Mouse (Mus musculus): ENCODE measurements at regions not wholly inside any gene's neighbourhood (a gene's known extent, or its start where the extent isn't known, plus 50 kb on each side); places are given as distances from the start of the nearest gene placed in this dataset.
A peak's percentile ranks its signal among the peaks of the same experiment; 100 is the strongest.

- DNase-seq, result no peak
Observed at GRCm38 (mm10) chr9:84178705-84179104, 253.8 kb downstream of the Bckdhb start.

- no peak for DNase-seq
Observed at GRCm38 (mm10) chr9:84179238-84179637, 254.3 kb downstream of the Bckdhb start.

- DNase-seq, result no peak
Observed at GRCm38 (mm10) chr9:84183637-84184374, 258.9 kb downstream of the Bckdhb start.

- DNase-seq, result no peak
Observed at GRCm38 (mm10) chr9:84187531-84187930, 262.6 kb downstream of the Bckdhb start.

GRCm38 (mm10) chr9:84193405-84193804 lies 268.5 kb downstream of the Bckdhb start:
- DNase-seq, result no peak

- no peak for DNase-seq
Observed at GRCm38 (mm10) chr9:84194716-84195115, 269.8 kb downstream of the Bckdhb start.

- DNase-seq, result no peak
Observed at GRCm38 (mm10) chr9:84195338-84195737, 270.4 kb downstream of the Bckdhb start.

GRCm38 (mm10) chr9:84200208-84200607 lies 275.3 kb downstream of the Bckdhb start:
- no peak for DNase-seq

- DNase-seq, result no peak
Observed at GRCm38 (mm10) chr9:84204056-84204455, 279.1 kb downstream of the Bckdhb start.

- DNase-seq, result no peak
Observed at GRCm38 (mm10) chr9:84240491-84240975, 315.6 kb downstream of the Bckdhb start.

GRCm38 (mm10) chr9:84249765-84250164 lies 324.8 kb downstream of the Bckdhb start:
- no peak for DNase-seq

DNA sequence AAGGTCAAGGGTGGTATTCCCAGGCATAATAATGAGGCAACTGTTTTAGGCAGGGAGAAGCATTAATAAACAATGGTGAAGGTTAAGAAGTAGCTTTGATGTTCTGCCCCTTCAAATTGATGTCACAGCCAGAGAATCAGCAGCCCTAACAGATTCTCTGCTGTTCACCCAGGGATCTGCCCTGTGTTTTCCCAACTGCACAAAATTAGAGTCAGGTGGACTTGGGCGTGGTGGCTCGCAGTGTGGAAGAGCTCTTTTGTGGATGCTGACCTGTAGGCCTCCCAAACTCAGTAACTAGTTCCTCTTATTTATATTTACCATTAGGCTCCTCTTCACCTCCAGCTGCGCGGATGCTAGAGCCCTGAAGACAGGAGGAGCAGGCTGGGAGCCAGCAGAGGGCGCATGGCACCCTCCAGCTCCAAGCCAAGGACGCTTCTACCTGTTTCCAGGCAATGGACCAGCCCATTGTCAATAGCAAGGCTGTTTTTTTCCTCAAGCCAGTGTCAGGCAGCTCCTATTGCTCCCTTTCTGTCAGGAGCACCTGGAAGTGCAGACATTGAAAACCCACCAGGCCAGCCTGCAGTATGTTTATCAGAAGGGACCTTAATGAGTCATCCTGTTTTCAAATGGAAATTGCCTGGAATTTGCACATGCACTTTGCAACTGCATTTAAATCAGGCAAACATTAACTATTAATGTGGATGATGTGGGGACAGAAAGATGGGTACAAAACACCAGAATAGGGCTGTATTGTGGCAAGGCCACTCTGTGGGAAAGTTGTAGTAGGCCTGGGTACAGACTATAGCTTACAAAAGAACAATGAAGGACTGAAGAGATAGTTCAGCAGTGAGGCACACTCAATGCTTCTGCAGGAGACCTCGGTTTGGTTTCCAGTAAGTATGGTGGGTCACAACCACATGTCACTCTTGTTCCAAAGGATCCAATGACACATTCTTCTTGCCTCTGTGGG lies 328.4 kb downstream of the Bckdhb start:
- peak; percentile 7 for DNase-seq

GRCm38 (mm10) chr9:84258488-84258887 lies 333.5 kb downstream of the Bckdhb start:
- no peak for DNase-seq

DNA sequence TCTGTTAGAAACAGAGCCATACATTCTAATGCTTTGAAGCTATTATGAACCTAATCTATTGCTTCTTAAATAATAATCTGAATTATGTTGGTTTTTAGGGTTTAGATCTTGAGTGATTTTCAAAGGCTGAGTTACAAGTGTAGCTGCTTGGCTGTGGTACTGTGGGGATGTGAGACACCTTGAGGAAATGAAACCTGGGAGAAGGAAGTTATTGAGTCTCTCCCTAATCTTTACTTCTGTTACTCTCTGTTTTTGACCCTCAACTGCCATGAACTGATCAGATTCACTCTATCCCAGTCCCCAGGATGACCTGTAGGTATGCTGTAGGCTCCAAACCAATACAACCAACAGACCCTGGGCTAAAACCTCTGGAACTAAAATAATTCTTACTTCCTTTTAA lies 334.8 kb downstream of the Bckdhb start:
- no peak for DNase-seq

DNA sequence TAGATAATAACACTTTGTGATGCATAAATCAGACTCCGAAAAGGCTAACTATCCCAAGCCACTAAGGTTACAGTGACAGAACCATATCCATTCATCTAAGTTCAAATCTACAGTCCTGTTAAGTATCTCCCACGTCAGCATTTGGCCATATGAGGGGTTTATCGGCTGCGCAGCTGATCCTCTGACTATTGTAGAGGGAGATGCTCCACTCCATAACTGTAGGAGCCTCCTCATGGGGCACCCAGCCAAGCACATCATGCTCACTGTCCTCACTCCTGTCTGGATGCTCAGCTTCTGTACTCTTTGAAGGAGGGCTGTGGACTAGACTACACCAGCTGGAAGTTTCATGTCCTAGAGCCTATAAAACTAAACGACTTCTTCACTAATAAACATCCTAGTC lies 337.2 kb downstream of the Bckdhb start:
- no peak for DNase-seq

DNA sequence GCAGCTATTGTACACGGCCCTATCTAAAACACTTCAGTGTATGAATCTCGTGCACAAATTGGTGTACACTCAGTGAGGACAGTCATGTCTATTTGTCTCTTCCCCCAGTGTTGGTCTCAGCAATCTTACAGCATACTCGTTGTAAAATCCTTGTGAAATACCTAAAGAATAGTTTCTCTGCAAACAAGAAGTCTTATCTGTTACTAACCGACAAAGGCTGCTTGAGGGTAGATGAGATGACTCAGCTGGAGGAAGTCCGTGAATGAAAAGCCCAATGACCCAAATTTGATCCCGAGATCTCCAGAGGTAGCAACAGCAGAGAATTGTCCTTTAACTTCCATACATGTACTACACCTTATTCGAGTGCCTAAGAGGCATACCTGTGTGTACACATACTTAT lies 342.0 kb downstream of the Bckdhb start:
- DNase-seq, result no peak

GRCm38 (mm10) chr9:84274608-84275007 lies 349.7 kb downstream of the Bckdhb start:
- DNase-seq, result no peak

DNA sequence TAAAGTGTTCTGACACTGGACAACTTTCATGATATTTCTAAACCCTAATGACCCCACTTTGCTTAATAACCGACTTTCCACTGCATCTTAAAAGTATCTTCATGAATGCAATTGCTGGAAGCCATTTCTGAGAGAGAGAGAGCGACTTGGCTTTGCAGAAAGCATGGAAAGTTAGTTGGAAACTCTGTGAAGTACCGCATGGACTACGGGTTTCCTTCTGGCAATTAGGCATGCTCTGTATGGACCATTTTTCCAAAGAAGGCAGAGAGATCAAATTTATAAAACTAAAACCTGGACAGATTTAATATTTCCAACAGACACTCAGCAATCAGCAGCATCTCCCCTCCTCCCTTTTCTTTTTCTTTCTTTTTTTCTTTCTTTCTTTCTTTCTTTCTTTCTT lies 353.4 kb downstream of the Bckdhb start:
- DNase-seq, result no peak

DNA sequence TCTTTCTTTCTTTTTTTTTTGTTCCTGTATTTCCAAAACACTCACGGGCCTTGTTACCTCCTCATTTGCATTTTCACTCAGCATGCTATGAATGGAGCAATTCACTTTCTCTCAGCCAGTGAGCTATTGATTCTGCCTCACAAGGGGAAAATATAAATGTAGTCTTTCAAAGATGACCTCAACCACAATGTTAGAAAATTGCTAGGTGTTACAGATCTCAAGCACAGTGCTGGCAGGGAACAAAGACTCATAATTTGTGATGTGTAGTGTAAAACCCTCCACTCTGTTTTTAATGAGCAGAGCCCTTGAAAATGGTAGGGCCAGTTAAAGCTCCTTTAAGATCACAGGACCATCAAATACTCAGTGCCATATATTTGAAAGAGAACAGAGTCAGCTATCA lies 353.8 kb downstream of the Bckdhb start:
- DNase-seq, result no peak

DNA sequence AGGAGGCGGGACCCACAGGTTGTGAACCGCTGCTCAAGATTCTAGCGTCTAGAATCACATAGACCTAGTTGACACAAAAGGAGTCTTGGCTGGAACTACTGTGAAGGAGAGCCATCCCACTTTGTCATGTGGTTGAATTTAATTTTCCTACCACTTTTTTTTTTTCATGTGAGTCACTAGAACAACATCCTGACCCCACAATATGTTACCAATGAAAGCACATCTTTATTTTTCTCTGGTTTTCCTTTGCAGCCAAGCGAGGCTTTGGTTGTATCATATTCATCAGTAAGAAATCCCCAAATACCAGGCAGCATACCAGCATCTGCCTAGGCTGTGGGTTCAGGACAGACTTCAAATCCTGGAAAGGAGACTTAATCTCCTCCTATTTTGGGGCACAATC lies 356.0 kb downstream of the Bckdhb start:
- DNase-seq, result no peak

DNA sequence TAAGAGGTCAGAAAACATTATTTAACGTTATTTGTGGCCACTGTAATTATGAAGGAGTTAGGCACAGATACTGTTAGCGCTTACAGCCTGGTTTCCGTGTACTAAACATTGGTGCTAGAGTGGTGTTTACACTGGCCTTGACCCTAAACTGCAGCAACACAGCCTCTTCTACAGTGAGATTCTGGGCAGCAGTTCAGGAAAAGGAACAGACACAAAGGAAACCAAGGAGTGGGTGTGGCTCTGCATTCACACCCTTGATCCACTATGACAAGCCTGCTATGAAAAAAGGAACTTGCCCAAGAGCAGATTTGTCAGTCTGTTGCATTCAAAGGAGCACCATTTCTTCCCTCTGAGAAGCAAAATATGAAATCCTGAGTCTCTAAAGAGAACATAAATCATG lies 356.7 kb downstream of the Bckdhb start:
- no peak for DNase-seq

GRCm38 (mm10) chr9:84283296-84283695 lies 358.4 kb downstream of the Bckdhb start:
- no peak for DNase-seq

GRCm38 (mm10) chr9:84285604-84286003 lies 360.7 kb downstream of the Bckdhb start:
- no peak for DNase-seq

GRCm38 (mm10) chr9:84295891-84296290 lies 370.9 kb downstream of the Bckdhb start:
- DNase-seq, result no peak

Data from adrenal gland, adult 8-10 months (tissue).